ENCODE assay signal across 16 mouse cellular contexts in genomic region chr11:72547181-72547580, GRCm38 (mm10). TPM values are rescaled to one million over a fixed set of nuclear protein-coding genes. Genes with fewer than 3 reads are reported as not detected.
"Had no signal": no experiment of that assay in that cellular context is flagged by ENCODE, and none has a peak within 500 bp of the region (broad histone marks: within the 10 kb centered on the region; RNA-seq: fewer than 3 reads in every experiment).

No protein-coding gene starts in this region.

- H3K4me1 ChIP-seq: kidney, embryonic 15.5 days; midbrain, embryonic 12.5 days; neural tube, embryonic 13.5 days had no signal

- H3K4me3 ChIP-seq: kidney, embryonic 15.5 days; left cerebral cortex, adult 2 months; limb, embryonic 10.5 days; midbrain, embryonic 12.5 days; neural tube, embryonic 13.5 days had no signal

- H3K27me3 ChIP-seq: kidney, embryonic 15.5 days; midbrain, embryonic 12.5 days; neural tube, embryonic 13.5 days had no signal

- H3K4me2 ChIP-seq: kidney, embryonic 15.5 days; midbrain, embryonic 12.5 days; neural tube, embryonic 13.5 days had no signal

- H3K27ac ChIP-seq: kidney, embryonic 15.5 days; left cerebral cortex, adult 2 months; limb, embryonic 10.5 days; liver, embryonic 14.5 days; midbrain, embryonic 12.5 days; neural tube, embryonic 13.5 days had no signal

- H3K9ac ChIP-seq: kidney, embryonic 15.5 days; liver, embryonic 14.5 days; midbrain, embryonic 12.5 days; neural tube, embryonic 13.5 days had no signal

- H3K9me3 ChIP-seq: kidney, embryonic 15.5 days; limb, embryonic 10.5 days; midbrain, embryonic 12.5 days; neural tube, embryonic 13.5 days had no signal

- DNase-seq: kidney, adult 18-20 months; kidney, postnatal 14 days; lung, adult 2 months; lung, postnatal 36 days; retina, postnatal 1 day; right cerebral cortex, postnatal 4 days; spleen, adult 18-20 months; thymus, postnatal 4 days had no signal

- ATAC-seq: lung, postnatal 0 days had no signal

- H3K36me3 ChIP-seq: kidney, embryonic 15.5 days; limb, embryonic 10.5 days; midbrain, embryonic 12.5 days; neural tube, embryonic 13.5 days had no signal

RNA-seq across cellular contexts. Expression of gene Spns3, which starts 3.1 kb away (rescaled TPM):
- polyA plus RNA-seq: midbrain, postnatal 0 days had no signal
